Mouse (Mus musculus): ENCODE data around the gene Rrm2. TPM values are rescaled to one million over a fixed set of nuclear protein-coding genes. Genes with fewer than 3 reads are reported as not detected.
"Not testable (repeated sequence)": the region's sequence is repeated elsewhere in the genome, so short reads cannot be mapped to it uniquely, and the experiment has no call there.

Gene Rrm2
- total and polyA plus RNA-seq, 2 experiments from 2014 or later = 78.0 to 81.8 TPM

GRCm38 (mm10) chr12:24698514-24698913, 9.5 kb upstream of the Rrm2 start:
- WGBS = 57% methylated on average over 3 of the region's 3 CpGs
- ATAC-seq (ENCODE audit: insufficient read depth, low read depth) = no peak
- Histone ChIP-seq H3K27me3 (ENCODE audit: control insufficient read depth, insufficient read depth, low read length) (0 out of 2 replicates have a peak, but pooled peaks cover 3% of the 10 kb centered on the region), H3K4me3 (ENCODE audit: low read depth, low read length) (no peak overlapping the region), H3K4me1 (ENCODE audit: control insufficient read depth, insufficient read depth) (0 out of 2 replicates have a peak, but pooled peaks cover 2% of the 10 kb centered on the region), H3K27ac (ENCODE audit: low read depth) (no peak overlapping the region), H3K9me3 (replicated peaks; ENCODE audit: control insufficient read depth, low read length) (no peaks in the 10 kb centered on the region), H3K4me2 (ENCODE audit: low read depth, low read length) (no peak overlapping the region), H3K9ac (replicated peaks; ENCODE audit: low read depth, low read length) (no peak overlapping the region), H3K36me3 (replicated peaks; ENCODE audit: control insufficient read depth, insufficient read depth, low read length) (no peaks in the 10 kb centered on the region)
- no peak for DNase-seq (ENCODE audit: low spot score)
- TF ChIP-seq CTCF (IDR thresholded peaks at IDR 0.05; ENCODE audit: low read depth) (no peak), EP300 (IDR thresholded peaks at IDR 0.05; ENCODE audit: low read depth) (no peak)

- 0 out of 2 replicates have a peak, but pooled peaks cover 3% of the 10 kb centered on the region for H3K27me3 ChIP-seq (ENCODE audit: control insufficient read depth, insufficient read depth, low read length)
- H3K9me3 ChIP-seq (replicated peaks; ENCODE audit: control insufficient read depth, low read length) = no peaks in the 10 kb centered on the region
- no peak for TF ChIP-seq EP300 (IDR thresholded peaks at IDR 0.05; ENCODE audit: low read depth)
- no peak for TF ChIP-seq CTCF (IDR thresholded peaks at IDR 0.05; ENCODE audit: low read depth)
- WGBS = 46% methylated on average over 10 of the region's 10 CpGs
- H3K36me3 ChIP-seq (replicated peaks; ENCODE audit: control insufficient read depth, insufficient read depth, low read length) = no peaks in the 10 kb centered on the region
- H3K9ac ChIP-seq (replicated peaks; ENCODE audit: low read depth, low read length) = no peak overlapping the region
- no peak for ATAC-seq (ENCODE audit: insufficient read depth, low read depth)
- no peak for DNase-seq (ENCODE audit: low spot score)
- no peak overlapping the region for H3K4me3 ChIP-seq (ENCODE audit: low read depth, low read length)
- 0 out of 2 replicates have a peak, but pooled peaks cover 2% of the 10 kb centered on the region for H3K4me1 ChIP-seq (ENCODE audit: control insufficient read depth, insufficient read depth)
- H3K4me2 ChIP-seq (ENCODE audit: low read depth, low read length) = no peak overlapping the region
- H3K27ac ChIP-seq (ENCODE audit: low read depth) = no peak overlapping the region
These were observed 8.5 kb upstream of the Rrm2 start for GRCm38 (mm10) chr12:24699578-24699977.

- H3K4me3 ChIP-seq (ENCODE audit: low read depth, low read length); H3K9ac ChIP-seq (replicated peaks; ENCODE audit: low read depth, low read length); H3K4me2 ChIP-seq (ENCODE audit: low read depth, low read length); H3K27me3 ChIP-seq (ENCODE audit: control insufficient read depth, insufficient read depth, low read length); ATAC-seq (ENCODE audit: insufficient read depth, low read depth); H3K9me3 ChIP-seq (replicated peaks; ENCODE audit: control insufficient read depth, low read length); DNase-seq (ENCODE audit: low spot score); H3K36me3 ChIP-seq (replicated peaks; ENCODE audit: control insufficient read depth, insufficient read depth, low read length); H3K27ac ChIP-seq (ENCODE audit: low read depth); H3K4me1 ChIP-seq (ENCODE audit: control insufficient read depth, insufficient read depth): not testable (repeated sequence)
- 84% methylated on average over 9 of the region's 9 CpGs for WGBS
These were observed 6.4 kb upstream of the Rrm2 start for GRCm38 (mm10) chr12:24701621-24702020.

GRCm38 (mm10) chr12:24703013-24703412, 5.0 kb upstream of the Rrm2 start:
- 0 out of 2 replicates have a peak overlapping the region, but pooled peaks have one; percentile 12 for H3K9ac ChIP-seq (replicated peaks; ENCODE audit: low read depth, low read length)
- peaks cover 14% of the 10 kb centered on the region; the same call in 1 of the 2 replicates for H3K4me1 ChIP-seq (ENCODE audit: control insufficient read depth, insufficient read depth)
- H3K4me2 ChIP-seq (ENCODE audit: low read depth, low read length) = no peak overlapping the region
- 27% methylated on average over 3 of the region's 3 CpGs for WGBS
- no peaks in the 10 kb centered on the region for H3K27me3 ChIP-seq (ENCODE audit: control insufficient read depth, insufficient read depth, low read length)
- H3K4me3 ChIP-seq (ENCODE audit: low read depth, low read length) = no peak overlapping the region
- H3K9me3 ChIP-seq (replicated peaks; ENCODE audit: control insufficient read depth, low read length) = no peaks in the 10 kb centered on the region
- ATAC-seq (ENCODE audit: insufficient read depth, low read depth) (peak; percentile 13; the same call in 1 of the 2 replicates), DNase-seq (ENCODE audit: low spot score) (peak; percentile 5)
- 0 out of 2 replicates have a peak overlapping the region, but pooled peaks have one; percentile 10 for H3K27ac ChIP-seq (ENCODE audit: low read depth)
- TF ChIP-seq EP300 (IDR thresholded peaks at IDR 0.05; ENCODE audit: low read depth) = no peak
- TF ChIP-seq CTCF (IDR thresholded peaks at IDR 0.05; ENCODE audit: low read depth) = 0 out of 2 replicates have a peak, but pooled peaks have one; percentile 3
- no peaks in the 10 kb centered on the region for H3K36me3 ChIP-seq (replicated peaks; ENCODE audit: control insufficient read depth, insufficient read depth, low read length)

- TF ChIP-seq EP300 (IDR thresholded peaks at IDR 0.05; ENCODE audit: low read depth) (no peak), CTCF (IDR thresholded peaks at IDR 0.05; ENCODE audit: low read depth) (no peak)
- no peak overlapping the region for H3K4me3 ChIP-seq (ENCODE audit: low read depth, low read length)
- no peak for ATAC-seq (ENCODE audit: insufficient read depth, low read depth)
- no peak overlapping the region for H3K4me2 ChIP-seq (ENCODE audit: low read depth, low read length)
- no peak overlapping the region for H3K9ac ChIP-seq (replicated peaks; ENCODE audit: low read depth, low read length)
- H3K36me3 ChIP-seq (replicated peaks; ENCODE audit: control insufficient read depth, insufficient read depth, low read length) = no peaks in the 10 kb centered on the region; the same call in 1 of the 2 replicates
- no peaks in the 10 kb centered on the region for H3K9me3 ChIP-seq (replicated peaks; ENCODE audit: control insufficient read depth, low read length)
- peaks cover 23% of the 10 kb centered on the region for H3K4me1 ChIP-seq (ENCODE audit: control insufficient read depth, insufficient read depth)
- no peak overlapping the region for H3K27ac ChIP-seq (ENCODE audit: low read depth)
- no peak for DNase-seq (ENCODE audit: low spot score)
- no peaks in the 10 kb centered on the region for H3K27me3 ChIP-seq (ENCODE audit: control insufficient read depth, insufficient read depth, low read length)
- WGBS = 93% methylated on average over 15 of the region's 15 CpGs
These were observed 2.4 kb upstream of the Rrm2 start for GRCm38 (mm10) chr12:24705502-24706263.

Data from heart, postnatal 0 days (tissue).